Mouse (Mus musculus) splenic B cell, adult 2 months (primary cell): ENCODE measurements at regions not wholly inside any gene's neighbourhood (a gene's known extent, or its start where the extent isn't known, plus 50 kb on each side); places are given as distances from the start of the nearest gene placed in this dataset.
"Not testable (repeated sequence)": the region's sequence is repeated elsewhere in the genome, so short reads cannot be mapped to it uniquely, and the experiment has no call there.

Experiments
- DNase-seq: peaks from one replicate; pipeline ENCODE4 v3.0.0-alpha.2; 2011; ENCODE audit warnings: low read depth, low spot score
- H3K27me3 ChIP-seq: 2 replicates; pipeline ENCODE4 v1.6.1; 2012; ENCODE audit warnings: mild to moderate bottlenecking, low read length, moderate library complexity, mixed read lengths; ENCODE audit not compliant: control insufficient read depth, poor library complexity, insufficient read depth, severe bottlenecking
- H3K36me3 ChIP-seq: 2 replicates; pipeline ENCODE4 v1.6.1; 2012; ENCODE audit warnings: mild to moderate bottlenecking, low read length, moderate library complexity, mixed read lengths; ENCODE audit not compliant: control insufficient read depth, poor library complexity, insufficient read depth, severe bottlenecking

- not testable (repeated sequence) for H3K36me3 ChIP-seq, H3K27me3 ChIP-seq, DNase-seq
Measured at GRCm38 (mm10) chr6:3201507-3201906, 197.9 kb downstream of the Samd9l start.

GRCm38 (mm10) chr6:3201107-3201506, 198.3 kb downstream of the Samd9l start:
- no peak for DNase-seq
- no peaks in the 10 kb centered on the region for H3K36me3 ChIP-seq
- H3K27me3 ChIP-seq = no peaks in the 10 kb centered on the region

- H3K36me3 ChIP-seq, H3K27me3 ChIP-seq: not testable (repeated sequence)
- peak; percentile 81 for DNase-seq
Measured at GRCm38 (mm10) chr6:3200586-3200985, 198.8 kb downstream of the Samd9l start.

- not testable (repeated sequence) for H3K27me3 ChIP-seq, DNase-seq, H3K36me3 ChIP-seq
Measured at GRCm38 (mm10) chr6:3192424-3192820, 206.9 kb downstream of the Samd9l start.

- DNase-seq, H3K36me3 ChIP-seq, H3K27me3 ChIP-seq: not testable (repeated sequence)
Measured at GRCm38 (mm10) chr6:3191695-3192423, 207.5 kb downstream of the Samd9l start.

GRCm38 (mm10) chr6:3183819-3184199, 215.6 kb downstream of the Samd9l start:
- peak; percentile 70 for DNase-seq
- no peaks in the 10 kb centered on the region for H3K27me3 ChIP-seq

GRCm38 (mm10) chr6:3182889-3183818, 216.2 kb downstream of the Samd9l start:
- Histone ChIP-seq H3K27me3 (no peaks in the 10 kb centered on the region), H3K36me3 (no peaks in the 10 kb centered on the region)
- DNase-seq = peak; percentile 44

More at GRCm38 (mm10) chr6:3183819-3184199, 215.6 kb downstream of the Samd9l start:
- H3K36me3 ChIP-seq = no peaks in the 10 kb centered on the region

GRCm38 (mm10) chr6:3182424-3182841, 216.9 kb downstream of the Samd9l start:
- not testable (repeated sequence) for H3K36me3 ChIP-seq, H3K27me3 ChIP-seq, DNase-seq

GRCm38 (mm10) chr6:3179603-3180348, 219.6 kb downstream of the Samd9l start:
- not testable (repeated sequence) for H3K36me3 ChIP-seq

GRCm38 (mm10) chr6:3169479-3169878, 229.9 kb downstream of the Samd9l start:
- H3K36me3 ChIP-seq, DNase-seq, H3K27me3 ChIP-seq: not testable (repeated sequence)

More at GRCm38 (mm10) chr6:3179603-3180348, 219.6 kb downstream of the Samd9l start:
- DNase-seq, H3K27me3 ChIP-seq: not testable (repeated sequence)

- not testable (repeated sequence) for DNase-seq, H3K36me3 ChIP-seq, H3K27me3 ChIP-seq
Measured at GRCm38 (mm10) chr6:3166149-3166548, 233.2 kb downstream of the Samd9l start.

- not testable (repeated sequence) for DNase-seq, H3K36me3 ChIP-seq, H3K27me3 ChIP-seq
Measured at GRCm38 (mm10) chr6:3151901-3152300, 247.5 kb downstream of the Samd9l start.

- H3K36me3 ChIP-seq, DNase-seq, H3K27me3 ChIP-seq: not testable (repeated sequence)
Measured at GRCm38 (mm10) chr6:3137823-3138222, 261.5 kb downstream of the Samd9l start.

- not testable (repeated sequence) for H3K36me3 ChIP-seq, DNase-seq
Measured at GRCm38 (mm10) chr6:3133763-3134162, 265.6 kb downstream of the Samd9l start.

More at GRCm38 (mm10) chr6:3133763-3134162, 265.6 kb downstream of the Samd9l start:
- not testable (repeated sequence) for H3K27me3 ChIP-seq
